Mouse (Mus musculus) neutrophil, adult 5-6 weeks (primary cell): ENCODE measurements around the gene Mthfd1. TPM values are rescaled to one million over a fixed set of nuclear protein-coding genes. Genes with fewer than 3 reads are reported as not detected.

Experiments
- ATAC-seq: fragments of 151-379, 151-347 bp; 2 replicates; pipeline ENCODE4 v1.8.0; 2017; ENCODE audit warnings: mild to moderate bottlenecking, moderate TSS enrichment; ENCODE audit not compliant: insufficient number of reproducible peaks, poor library complexity, low FRiP score, severe bottlenecking; ENCODE audit errors: extremely low read depth
- total RNA-seq: library from RNA; stranded (forward); fragments of 200-1000 nt; gene quantifications from 2 replicates; pipeline ENCODE4 v1.2.3, GENCODE M21; 2017

Mthfd1 gene
- total RNA-seq, 1 experiment from 2014 or later: 18.7 TPM

GRCm38 (mm10) chr12:76326437-76327220, 71.5 kb downstream of the Mthfd1 start:
- ATAC-seq: no peak

- ATAC-seq: peak; percentile 65
Observed at GRCm38 (mm10) chr12:76328567-76329354, 73.7 kb downstream of the Mthfd1 start.

GRCm38 (mm10) chr12:76333688-76334087, 78.6 kb downstream of the Mthfd1 start:
- no peak for ATAC-seq

GRCm38 (mm10) chr12:76335641-76336040, 80.5 kb downstream of the Mthfd1 start:
- no peak for ATAC-seq

- no peak for ATAC-seq
Observed at GRCm38 (mm10) chr12:76336111-76336965, 81.2 kb downstream of the Mthfd1 start.

GRCm38 (mm10) chr12:76341080-76341479, 86.0 kb downstream of the Mthfd1 start:
- ATAC-seq: peak; percentile 80

- ATAC-seq: peak; percentile 77; the same call in 1 of the 2 replicates
Observed at GRCm38 (mm10) chr12:76345759-76346455, 90.8 kb downstream of the Mthfd1 start.

GRCm38 (mm10) chr12:76349680-76350220, 94.7 kb downstream of the Mthfd1 start:
- ATAC-seq: no peak

- no peak for ATAC-seq
Observed at GRCm38 (mm10) chr12:76360868-76361267, 105.8 kb downstream of the Mthfd1 start.

- ATAC-seq: no peak
Observed at GRCm38 (mm10) chr12:76361405-76362302, 106.6 kb downstream of the Mthfd1 start.

GRCm38 (mm10) chr12:76362303-76362676, 107.2 kb downstream of the Mthfd1 start:
- ATAC-seq: peak; percentile 61

- ATAC-seq: no peak
Observed at GRCm38 (mm10) chr12:76366276-76366675, 111.2 kb downstream of the Mthfd1 start.

GRCm38 (mm10) chr12:76367096-76367995, 112.2 kb downstream of the Mthfd1 start:
- no peak for ATAC-seq

- no peak for ATAC-seq
Observed at GRCm38 (mm10) chr12:76368201-76368789, 113.2 kb downstream of the Mthfd1 start.

GRCm38 (mm10) chr12:76368790-76369205, 113.7 kb downstream of the Mthfd1 start:
- no peak for ATAC-seq
